Mouse (Mus musculus) NIH3T3 (cell line): ENCODE measurements at regions not wholly inside any gene's neighbourhood (a gene's known extent, or its start where the extent isn't known, plus 50 kb on each side); places are given as distances from the start of the nearest gene placed in this dataset.

Experiments used
- DNase-seq: peaks from one replicate; pipeline ENCODE4 v3.0.0-alpha.2; 2012; ENCODE audit warnings: low read depth

DNA sequence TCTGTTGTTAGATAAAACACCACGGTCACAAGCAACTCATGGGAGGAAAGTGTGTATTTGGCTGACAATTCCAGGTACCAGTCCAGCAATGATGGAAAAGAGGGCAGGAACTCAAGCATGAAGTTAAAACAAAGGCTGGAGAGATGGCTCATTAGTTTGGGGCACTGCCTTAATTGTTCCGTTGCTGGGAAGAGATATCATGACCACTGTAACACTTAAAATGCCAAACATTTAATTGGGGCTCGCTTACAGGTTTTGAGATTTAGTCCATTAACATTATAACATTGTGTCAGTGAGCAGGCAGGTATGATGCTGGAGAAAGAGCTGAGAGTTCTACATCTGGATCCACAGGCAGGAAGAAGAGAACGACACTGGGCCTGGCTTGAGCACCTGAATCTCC lies 782.0 kb upstream of the Celf2 start:
- DNase-seq: no peak

DNA sequence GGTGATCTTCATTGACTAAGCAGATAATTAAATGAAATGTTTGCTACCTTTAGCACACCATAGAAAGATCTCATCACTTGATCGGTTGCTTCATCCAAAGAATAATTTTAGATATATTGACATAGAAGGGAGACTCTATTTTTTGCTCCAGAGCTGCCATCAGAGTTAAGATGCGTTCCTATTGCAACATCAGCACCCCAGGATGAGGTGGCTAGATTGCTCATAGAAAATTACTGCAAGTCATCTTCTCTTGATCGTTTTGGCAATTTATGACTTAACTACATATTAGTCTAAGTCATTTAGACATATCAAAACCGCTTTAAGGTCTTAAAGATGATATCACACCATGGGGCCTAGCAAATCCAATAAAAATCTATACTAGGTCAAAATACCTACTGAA lies 778.0 kb upstream of the Celf2 start:
- no peak for DNase-seq

DNA sequence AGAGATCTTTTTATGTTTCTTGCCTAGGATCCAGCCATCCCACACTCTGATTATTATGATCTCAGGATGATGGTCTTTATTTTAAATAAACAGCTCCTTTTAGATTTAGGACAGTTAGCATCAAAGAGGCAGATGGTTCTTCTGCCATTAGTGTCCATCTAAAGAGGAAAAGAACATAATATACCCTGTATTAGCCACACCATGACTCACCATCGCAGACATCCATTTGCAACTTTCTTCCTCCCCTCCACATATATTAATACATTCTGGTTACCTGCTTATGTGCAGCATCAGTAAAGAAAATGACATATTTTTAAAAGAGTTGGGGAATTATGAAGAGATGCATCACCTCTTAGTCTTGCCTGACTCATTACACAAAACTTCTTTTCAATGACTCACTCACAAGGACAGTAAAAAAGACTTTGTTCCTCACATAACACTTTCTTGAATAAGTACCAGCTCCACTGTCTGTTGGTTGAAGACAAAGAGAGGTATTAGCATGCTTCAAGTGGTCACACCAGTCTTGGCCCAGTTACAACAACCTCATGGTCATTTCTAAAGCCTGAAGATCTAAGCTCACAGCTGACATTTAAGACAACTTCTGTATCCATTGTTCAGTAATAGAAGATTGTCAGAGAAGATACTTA lies 766.9 kb upstream of the Celf2 start:
- DNase-seq: no peak
